Mouse (Mus musculus) heart, embryonic 14.5 days (tissue): ENCODE data around the gene Ppp1r3c. TPM values are rescaled to one million over a fixed set of nuclear protein-coding genes. Genes with fewer than 3 reads are reported as not detected.
A peak's percentile ranks its signal among the peaks of the same experiment; 100 is the strongest.

Source experiments
- ATAC-seq: fragments of 200-750 bp; cut with Nextera tagmentation; 2 replicates; pipeline ENCODE4 v1.8.0; 2017; ENCODE audit warnings: low read depth, moderate TSS enrichment; ENCODE audit not compliant: insufficient number of reproducible peaks, insufficient read depth, low FRiP score
- H3K27ac ChIP-seq, 2 experiments: fragments of 200-500 bp in 1 of 2; fragments of 300-500 bp in 1 of 2; sonication (generic) in 1 of 2; replicated peaks in 1 of 2; 2 replicates each; pipeline ENCODE4 v1.5.1; 2012 to 2014; ENCODE audit warnings: low read depth in 2 of 2, low read length in 2 of 2, control low read depth in 1 of 2, mild to moderate bottlenecking in 1 of 2, mixed read lengths in 1 of 2; ENCODE audit not compliant: control insufficient read depth in 1 of 2, insufficient read depth in 1 of 2
- H3K27me3 ChIP-seq: fragments of 300-500 bp; sonication (generic); 2 replicates; pipeline ENCODE4 v1.6.1; 2014; ENCODE audit warnings: mild to moderate bottlenecking, low read length, control low read depth; ENCODE audit not compliant: control insufficient read depth, insufficient read depth
- H3K36me3 ChIP-seq: fragments of 300-500 bp; sonication (generic); 2 replicates; pipeline ENCODE4 v1.6.1; 2014; ENCODE audit warnings: mild to moderate bottlenecking, control low read depth, low read length, mixed read lengths; ENCODE audit not compliant: control insufficient read depth, insufficient read depth
- H3K4me1 ChIP-seq, 2 experiments: fragments of 200-500 bp in 1 of 2; fragments of 300-500 bp in 1 of 2; sonication (generic) in 1 of 2; 2 replicates each; pipeline ENCODE4 v1.6.1; 2012 to 2014; ENCODE audit warnings: low read length in 2 of 2, control low read depth in 1 of 2, mixed read lengths in 1 of 2; ENCODE audit not compliant: control insufficient read depth in 2 of 2, insufficient read depth in 2 of 2
- H3K4me2 ChIP-seq: fragments of 300-500 bp; sonication (generic); 2 replicates; pipeline ENCODE4 v1.6.1; 2014; ENCODE audit warnings: mild to moderate bottlenecking, low read length
- H3K4me3 ChIP-seq, 2 experiments: fragments of 200-500 bp in 1 of 2; fragments of 300-500 bp in 1 of 2; sonication (generic) in 1 of 2; 2 replicates each; pipeline ENCODE4 v1.5.1; 2012 to 2014; ENCODE audit warnings: low read length in 2 of 2, mild to moderate bottlenecking in 2 of 2, control low read depth in 1 of 2, low read depth in 1 of 2, moderate library complexity in 1 of 2; ENCODE audit not compliant: control insufficient read depth in 1 of 2, insufficient read depth in 1 of 2
- H3K9ac ChIP-seq: fragments of 300-500 bp; sonication (generic); 2 replicates; pipeline ENCODE4 v1.6.1; 2014; ENCODE audit warnings: mild to moderate bottlenecking, low read length
- H3K9me3 ChIP-seq: fragments of 300-500 bp; sonication (generic); 2 replicates; pipeline ENCODE4 v1.6.1; 2016; ENCODE audit warnings: low read length, control low read depth; ENCODE audit not compliant: control insufficient read depth
- WGBS: fragments of 180-500 bp; shearing (Covaris S2); extraction: QIAGEN DNeasy Blood & Tissue Kit; methylation state at CpG from one replicate; pipeline ENCODE4 v1.1.7; 2014; 5-methylcytosine and 5-hydroxymethylcytosine counted together
- polyA plus RNA-seq: library from polyadenylated mRNA; unstranded; fragments of >200 nt; fragmentation: Nextera tagmentation; extraction: Ambion mirVana; gene quantifications from 2 replicates; pipeline ENCODE4 v1.2.1, GENCODE M21; 2014

Ppp1r3c gene
- polyA plus RNA-seq, 1 experiment from 2014 or later = 113 TPM

GRCm38 (mm10) chr19:36693530-36693929 lies 42.9 kb downstream of the Ppp1r3c start:
- no peak for ATAC-seq
- H3K9me3 ChIP-seq = no peaks in the 10 kb centered on the region
- no peak overlapping the region for H3K9ac ChIP-seq
- no peak overlapping the region for H3K27ac ChIP-seq
- no peak overlapping the region for H3K4me2 ChIP-seq
- WGBS = 56% methylated on average over 2 of the region's 2 CpGs
- no peak overlapping the region for H3K4me3 ChIP-seq
- no peaks in the 10 kb centered on the region for H3K27me3 ChIP-seq
- H3K36me3 ChIP-seq = no peaks in the 10 kb centered on the region
- peaks cover 30 to 49% of the 10 kb centered on the region in 2 experiments for H3K4me1 ChIP-seq

- ATAC-seq = no peak
- Histone ChIP-seq H3K9ac (no peak overlapping the region), H3K4me3 (no peak overlapping the region), H3K9me3 (no peaks in the 10 kb centered on the region), H3K4me1 (peaks cover 30 to 50% of the 10 kb centered on the region in 2 experiments), H3K4me2 (no peak overlapping the region), H3K27me3 (no peaks in the 10 kb centered on the region), H3K27ac (no peak overlapping the region), H3K36me3 (no peaks in the 10 kb centered on the region)
- whole genome bisulfite sequencing = 85% methylated on average over 5 of the region's 5 CpGs
Measured at GRCm38 (mm10) chr19:36691941-36692340, 44.5 kb downstream of the Ppp1r3c start.

- Histone ChIP-seq H3K4me2 (no peak overlapping the region), H3K27me3 (no peaks in the 10 kb centered on the region), H3K9me3 (no peaks in the 10 kb centered on the region), H3K27ac (no peak overlapping the region), H3K9ac (no peak overlapping the region), H3K4me3 (no peak overlapping the region), H3K4me1 (peaks cover 26 to 44% of the 10 kb centered on the region in 2 experiments), H3K36me3 (no peaks in the 10 kb centered on the region)
- ATAC-seq = no peak
- 86% methylated on average over 2 of the region's 2 CpGs for WGBS
Measured at GRCm38 (mm10) chr19:36691245-36691644, 45.2 kb downstream of the Ppp1r3c start.

- Histone ChIP-seq H3K4me1 (peaks cover 29 to 44% of the 10 kb centered on the region in 2 experiments), H3K9ac (peak overlapping the region; percentile 68), H3K36me3 (no peaks in the 10 kb centered on the region), H3K9me3 (no peaks in the 10 kb centered on the region), H3K27me3 (no peaks in the 10 kb centered on the region), H3K4me3 (peak overlapping the region; percentile 6 to 10; a peak in 3 of 4 replicates), H3K4me2 (peak overlapping the region; percentile 59), H3K27ac (peak overlapping the region; percentile 95 to 98)
- 3% methylated on average over 5 of the region's 5 CpGs for WGBS
- ATAC-seq = peak; percentile 68
Measured at GRCm38 (mm10) chr19:36689205-36689604, 47.2 kb downstream of the Ppp1r3c start.

GRCm38 (mm10) chr19:36687843-36688637 lies 48.4 kb downstream of the Ppp1r3c start:
- Histone ChIP-seq H3K4me3 (peak overlapping the region in 1 of 2 experiments; percentile 6; a peak in 1 of 4 replicates), H3K4me2 (peak overlapping the region; percentile 59), H3K9me3 (no peaks in the 10 kb centered on the region), H3K36me3 (no peaks in the 10 kb centered on the region), H3K27ac (peak overlapping the region; percentile 95 to 98), H3K27me3 (no peaks in the 10 kb centered on the region), H3K4me1 (peaks cover 29 to 56% of the 10 kb centered on the region in 2 experiments), H3K9ac (peak overlapping the region; percentile 68)
- peak; percentile 73 for ATAC-seq
- 31% methylated on average over 8 of the region's 8 CpGs for WGBS

GRCm38 (mm10) chr19:36687044-36687443 lies 49.4 kb downstream of the Ppp1r3c start:
- Histone ChIP-seq H3K4me3 (no peak overlapping the region), H3K4me2 (no peak overlapping the region), H3K27ac (peak overlapping the region; percentile 15 to 98; a peak in 3 of 4 replicates), H3K27me3 (no peaks in the 10 kb centered on the region), H3K36me3 (no peaks in the 10 kb centered on the region), H3K9ac (0 out of 2 replicates have a peak overlapping the region, but pooled peaks have one; percentile 25), H3K9me3 (no peaks in the 10 kb centered on the region), H3K4me1 (peaks cover 34 to 63% of the 10 kb centered on the region in 2 experiments)
- ATAC-seq = no peak
- 87% methylated on average over 9 of the region's 9 CpGs for WGBS

GRCm38 (mm10) chr19:36686016-36686415 lies 50.4 kb downstream of the Ppp1r3c start:
- Histone ChIP-seq H3K4me1 (peaks cover 34 to 71% of the 10 kb centered on the region in 2 experiments), H3K4me2 (no peak overlapping the region), H3K27ac (peak overlapping the region; percentile 14 to 28; a peak in 1 of 4 replicates), H3K4me3 (no peak overlapping the region), H3K9me3 (no peaks in the 10 kb centered on the region), H3K36me3 (no peaks in the 10 kb centered on the region), H3K9ac (no peak overlapping the region), H3K27me3 (no peaks in the 10 kb centered on the region)
- WGBS = 86% methylated on average over 11 of the region's 11 CpGs
- ATAC-seq = no peak
